Mouse (Mus musculus): Measurements from ENCODE around the gene Pgm5.
"Not testable (repeated sequence)": the region's sequence is repeated elsewhere in the genome, so short reads cannot be mapped to it uniquely, and the experiment has no call there.

Pgm5 gene

DNA sequence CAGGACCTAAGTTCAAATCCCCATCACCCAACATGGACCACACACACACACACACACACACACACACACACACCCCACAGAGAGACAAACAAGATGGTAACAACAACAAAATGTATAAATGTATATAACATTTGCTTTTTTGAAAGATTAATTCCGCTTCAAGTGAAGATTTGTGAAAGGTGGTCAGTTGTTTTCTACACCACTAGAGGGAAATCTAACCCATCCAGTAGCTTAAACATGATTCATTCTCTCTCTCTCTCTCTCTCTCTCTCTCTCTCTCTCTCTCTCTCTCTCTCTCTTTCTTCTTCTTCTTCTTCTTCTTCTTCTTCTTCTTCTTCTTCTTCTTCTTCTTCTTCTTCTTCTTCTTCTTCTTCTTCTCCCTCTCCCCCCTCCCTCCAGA is 158.5 kb downstream of the Pgm5 start:
- DNase-seq: not testable (repeated sequence)

DNA sequence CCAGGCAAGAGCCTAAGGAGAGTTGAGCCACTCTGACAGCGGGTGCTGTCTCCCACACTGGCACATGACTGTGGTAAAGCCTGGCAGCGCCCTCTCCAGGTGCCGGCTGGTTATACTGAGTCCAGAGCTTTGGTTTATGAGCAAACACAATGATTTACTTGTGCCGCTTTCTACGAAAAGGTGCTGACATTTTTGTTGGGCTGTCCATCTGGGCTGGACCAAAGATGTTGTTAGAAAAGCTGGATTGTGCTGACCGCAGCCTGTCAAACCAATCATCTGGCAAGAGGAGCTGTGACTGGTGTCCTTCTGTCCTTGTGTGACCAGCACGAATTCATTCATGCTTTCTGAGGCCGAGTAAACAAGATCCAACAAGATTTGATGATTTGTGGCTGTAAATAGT is 159.9 kb downstream of the Pgm5 start:
- no peak for DNase-seq

DNA sequence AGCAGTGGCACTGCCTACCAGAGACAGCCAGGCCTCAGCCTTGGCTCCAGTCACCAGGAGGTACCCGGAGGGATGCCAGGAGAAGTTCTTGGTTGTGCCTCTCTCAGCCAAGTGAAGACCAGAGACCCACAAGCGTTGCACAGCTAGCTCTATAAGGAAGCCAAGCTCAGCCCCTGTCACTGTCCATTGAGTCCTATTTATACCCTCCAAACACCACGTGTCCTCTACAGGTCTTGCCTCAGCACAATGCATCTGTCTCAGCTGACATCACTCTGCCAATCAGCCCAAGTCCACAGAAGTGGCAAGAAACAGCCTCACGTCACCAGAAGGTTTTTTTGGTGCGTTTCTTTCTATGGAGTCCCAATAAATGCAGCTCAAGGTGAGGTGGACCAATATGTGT is 161.0 kb downstream of the Pgm5 start:
- DNase-seq: no peak

DNA sequence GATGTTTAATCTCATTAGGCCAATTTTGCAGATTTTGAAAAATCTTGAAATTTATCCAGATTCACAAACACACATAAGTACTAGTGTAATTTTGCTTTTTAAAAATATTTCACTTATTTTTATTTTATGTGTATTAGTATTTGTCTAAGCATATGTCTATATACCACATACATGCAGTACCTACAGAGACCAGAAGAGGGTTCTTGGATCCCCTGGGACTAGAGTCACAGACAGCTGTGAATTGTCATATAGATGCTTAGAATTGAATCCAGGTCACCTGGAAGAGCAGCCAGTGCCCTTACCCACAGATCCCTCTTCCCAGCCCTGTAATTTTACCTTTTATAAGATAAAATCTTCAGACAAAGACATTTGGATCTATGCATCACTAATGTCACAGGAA is 161.7 kb downstream of the Pgm5 start:
- no peak for DNase-seq

DNA sequence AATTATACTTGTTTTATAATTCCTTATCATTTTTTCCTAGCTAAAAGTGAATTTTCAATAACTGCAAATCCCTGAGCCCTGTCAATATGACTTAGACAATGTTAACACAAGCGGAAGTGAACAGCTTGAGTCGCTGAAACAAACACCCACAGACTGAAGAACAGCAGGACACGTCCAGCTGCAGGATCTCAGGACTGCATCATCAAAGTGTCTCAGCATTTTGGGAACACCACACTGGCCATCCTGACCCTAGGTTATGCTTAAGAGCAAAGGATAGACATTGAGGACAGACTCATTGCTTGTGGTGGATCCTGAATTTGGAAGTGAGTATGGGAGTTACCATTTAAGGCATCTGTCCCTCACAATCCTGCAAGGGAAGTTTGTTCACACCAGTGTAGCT is 162.5 kb downstream of the Pgm5 start:
- no peak for DNase-seq

DNA sequence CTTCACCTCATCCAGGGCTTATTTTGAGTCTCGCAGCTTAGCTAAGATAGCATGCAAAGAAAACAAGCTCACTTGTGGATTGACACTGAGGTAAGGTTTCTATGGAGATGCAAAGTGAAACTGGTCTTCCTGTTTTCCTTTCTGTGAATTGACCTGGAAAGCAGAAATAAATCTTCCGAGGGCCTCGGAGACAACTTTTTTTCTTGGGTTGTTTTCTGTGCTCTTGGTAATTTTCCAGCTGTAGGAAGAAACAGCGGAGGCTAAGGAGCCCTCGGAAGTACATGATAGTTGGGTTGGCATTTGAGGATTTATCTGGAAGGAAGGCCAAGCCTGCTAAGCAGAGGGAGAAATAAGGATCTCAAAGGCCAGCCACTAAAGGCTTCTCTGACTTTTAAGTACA is 163.0 kb downstream of the Pgm5 start:
- no peak for DNase-seq

DNA sequence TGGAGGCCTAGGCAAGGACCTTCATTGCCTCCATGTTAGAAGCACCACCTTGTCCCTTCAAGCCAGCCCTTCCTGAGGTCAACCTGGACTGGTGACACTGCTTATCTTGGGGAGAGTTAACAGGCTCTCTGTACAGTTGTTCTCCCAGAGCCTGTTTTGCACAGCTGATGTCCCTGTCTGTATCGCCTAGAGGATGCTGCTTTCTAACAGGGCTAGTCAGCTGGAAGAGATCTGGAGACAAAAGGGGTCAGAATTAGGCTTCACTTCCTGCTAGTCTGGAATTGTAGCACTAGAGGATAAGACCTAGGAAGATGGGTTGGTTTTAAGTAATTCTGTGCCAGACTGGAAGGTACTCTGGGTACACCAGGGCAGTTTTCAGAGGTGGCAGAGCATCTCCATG is 163.7 kb downstream of the Pgm5 start:
- no peak for DNase-seq

DNA sequence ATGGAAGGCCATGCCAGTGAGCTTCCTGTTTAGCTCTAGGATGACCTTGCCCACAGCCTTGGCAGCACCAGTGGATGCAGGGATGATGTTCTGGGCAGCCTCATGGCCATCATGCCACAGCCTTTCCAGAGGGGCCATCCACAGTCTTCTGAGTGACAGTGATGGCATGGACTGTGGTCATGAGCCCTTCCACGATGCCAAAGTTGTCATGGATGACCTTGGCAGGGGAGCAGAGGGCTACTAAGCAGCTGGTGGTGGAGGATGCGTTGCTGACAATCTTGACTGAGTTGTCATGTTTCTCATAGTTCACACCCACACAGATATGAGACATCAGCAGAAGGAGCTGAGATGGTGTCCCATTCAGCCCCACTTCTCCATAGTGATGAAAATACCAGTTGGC is 169.0 kb downstream of the Pgm5 start:
- DNase-seq: no peak

DNA sequence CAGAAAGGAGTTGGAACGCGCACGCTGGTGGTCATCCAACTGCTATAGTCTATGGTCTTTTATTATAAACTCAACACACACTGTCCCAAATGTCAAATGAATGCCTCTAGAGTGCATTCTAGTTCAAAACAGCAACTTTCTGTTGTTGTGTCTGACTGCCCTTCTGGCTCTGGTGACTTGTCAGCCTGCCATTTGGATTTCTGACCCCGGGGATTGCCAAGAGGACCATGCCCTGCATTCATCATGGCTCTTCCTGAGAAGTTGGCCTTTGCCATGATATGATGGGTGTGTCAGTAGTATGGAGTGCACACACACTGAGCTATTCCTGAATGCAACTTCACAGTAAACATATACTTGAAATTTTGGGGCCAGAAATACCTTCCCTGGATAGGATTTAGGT is 172.1 kb downstream of the Pgm5 start:
- DNase-seq: no peak

DNA sequence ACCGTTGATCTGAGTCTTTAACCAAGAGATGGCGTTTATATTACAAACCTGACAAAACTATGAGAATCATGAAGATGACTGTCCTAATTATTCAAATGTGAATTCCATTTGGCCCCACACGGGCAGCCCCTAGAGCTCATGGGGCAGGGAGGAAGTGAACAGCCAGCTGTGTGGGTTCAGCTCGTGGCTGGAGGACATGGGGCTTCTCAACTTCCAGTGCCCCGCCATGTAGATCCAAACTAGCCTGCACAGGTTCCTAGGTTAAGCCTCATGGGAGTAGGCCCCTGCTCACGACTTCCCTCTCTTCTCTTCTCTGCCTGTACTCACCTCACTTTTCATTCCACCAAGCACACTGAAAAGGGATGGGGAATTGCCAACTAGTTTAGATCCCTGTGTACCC is 173.3 kb downstream of the Pgm5 start:
- no peak for DNase-seq

DNA sequence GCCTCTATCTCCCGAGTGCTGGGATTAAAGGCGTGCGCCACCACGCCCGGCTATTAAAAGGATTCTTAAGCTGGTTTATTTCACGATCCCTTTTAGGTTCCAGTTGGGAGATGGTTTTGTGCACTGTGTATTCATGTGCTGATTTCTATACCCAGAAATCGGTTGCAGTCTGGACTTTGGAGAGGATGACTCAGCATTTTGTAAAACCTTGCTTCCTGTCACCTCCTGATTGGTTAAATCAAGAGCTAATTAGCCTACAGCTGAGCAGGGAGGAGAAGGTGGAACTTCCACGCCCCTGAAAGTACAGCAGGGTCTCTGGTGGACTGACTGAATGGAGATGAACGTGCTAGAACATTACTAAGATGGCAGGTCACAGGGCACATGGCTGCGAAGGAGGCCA is 175.2 kb downstream of the Pgm5 start:
- no peak for DNase-seq

DNA sequence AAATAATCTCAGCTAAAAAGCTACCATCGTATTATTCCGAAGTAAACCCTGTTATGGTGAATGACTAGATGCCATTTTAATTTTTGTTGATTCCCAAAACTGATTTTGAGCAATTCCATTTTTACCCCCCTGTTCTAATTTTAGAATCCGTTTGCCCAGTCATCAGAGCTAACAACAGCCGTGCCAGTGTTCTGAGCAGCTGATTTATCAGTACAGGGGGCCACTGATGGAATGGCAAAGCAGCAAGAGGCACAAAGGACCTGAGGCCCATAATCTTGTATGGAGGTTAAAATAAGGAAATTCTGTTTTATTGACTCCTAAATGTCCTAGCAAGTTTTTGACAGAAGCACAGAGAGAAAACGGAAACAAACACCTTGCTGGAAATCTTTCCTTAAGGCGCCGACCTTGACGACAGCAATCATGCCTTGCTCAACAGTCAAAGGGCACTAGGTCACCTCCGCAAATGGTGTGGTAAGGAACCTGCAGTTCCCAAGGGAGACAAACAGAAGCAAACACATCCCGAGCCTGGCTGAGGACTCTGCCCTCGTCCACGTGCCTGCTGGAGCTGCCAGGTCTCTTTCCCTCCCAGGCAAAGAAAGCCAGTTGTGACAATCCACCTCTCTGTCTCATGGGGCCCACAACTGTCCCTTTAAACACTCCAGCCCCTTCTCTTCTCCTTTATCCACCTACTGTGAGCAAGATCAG is 178.5 kb downstream of the Pgm5 start:
- no peak for DNase-seq

DNA sequence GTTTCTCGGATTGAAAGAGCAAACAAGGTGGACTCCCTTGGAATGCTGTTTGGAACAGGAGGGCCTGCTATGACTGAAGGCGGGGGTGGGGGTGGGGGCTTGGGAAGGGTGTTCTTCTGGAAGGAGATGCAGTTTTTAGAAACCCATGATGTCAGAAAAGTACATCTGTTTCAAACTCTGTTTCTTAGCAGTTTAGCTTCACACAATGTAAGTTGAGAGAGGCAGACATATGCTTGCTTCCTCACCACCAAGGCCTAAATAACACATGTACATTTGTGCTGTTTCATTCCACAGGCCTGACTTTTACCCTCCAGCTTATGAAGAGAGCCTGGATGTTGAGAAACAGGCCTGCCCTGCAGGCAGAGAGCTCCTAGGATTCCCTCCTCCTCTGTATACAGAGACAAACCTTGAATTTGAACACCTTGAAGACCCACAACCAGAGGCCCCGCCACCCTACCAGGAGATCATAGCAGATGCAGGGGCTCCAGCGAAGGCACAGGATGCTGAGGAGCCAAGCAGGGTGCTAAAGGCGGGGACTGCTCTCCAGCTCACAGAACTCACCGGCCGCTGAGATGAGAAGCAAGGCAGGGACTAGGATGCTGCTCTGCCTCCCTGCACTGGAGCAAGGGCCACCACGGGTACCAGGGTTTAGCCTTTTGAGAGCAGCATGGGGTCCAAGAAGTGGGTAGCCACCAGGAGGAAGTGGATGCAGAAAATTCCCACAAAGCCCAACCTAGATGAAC is 184.2 kb downstream of the Pgm5 start:
- DNase-seq: no peak

DNA sequence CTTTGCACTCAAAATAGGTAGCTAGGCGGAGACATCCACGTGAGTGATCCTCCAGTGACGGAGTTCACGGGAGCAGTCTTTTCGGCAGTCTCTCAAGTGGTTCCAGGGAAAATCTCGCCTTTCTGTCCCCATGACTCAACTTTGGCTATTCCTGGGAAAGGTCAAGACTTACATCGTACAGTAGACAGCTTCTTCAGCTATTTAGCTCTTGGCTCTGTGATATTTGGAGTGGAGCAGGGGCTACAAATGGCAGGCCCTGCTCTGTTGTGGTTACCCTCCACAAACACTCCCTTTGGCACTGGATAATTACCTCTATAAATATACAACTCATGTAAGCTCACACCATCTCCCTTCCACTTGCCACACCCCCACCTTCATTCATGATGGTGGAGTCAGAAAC is 185.2 kb downstream of the Pgm5 start:
- no peak for DNase-seq

DNA sequence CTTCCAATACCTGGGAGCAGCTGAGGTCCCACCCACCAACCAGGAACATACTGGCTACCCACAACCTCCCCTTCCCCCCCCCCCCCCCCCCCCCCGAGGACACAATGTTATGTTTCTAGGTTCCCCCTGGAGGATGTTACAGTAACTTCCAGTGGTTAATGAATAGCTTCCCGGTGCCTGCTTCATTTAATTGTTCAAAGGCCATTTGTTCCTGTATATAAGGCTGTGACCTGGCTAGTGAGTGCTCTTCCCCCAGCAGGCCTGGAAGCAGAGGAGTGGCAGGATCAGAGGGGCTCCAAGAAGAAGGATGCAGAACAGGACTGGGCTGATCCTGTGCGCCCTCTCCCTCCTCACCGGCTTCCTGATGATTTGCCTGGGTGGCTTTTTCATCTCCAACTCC is 187.9 kb downstream of the Pgm5 start, which contains the start of gene Tmem252:
TSS of gene Tmem252 (plus strand) at position 247 of the 400 bp plus-strand sequence.
- DNase-seq: no peak

DNA sequence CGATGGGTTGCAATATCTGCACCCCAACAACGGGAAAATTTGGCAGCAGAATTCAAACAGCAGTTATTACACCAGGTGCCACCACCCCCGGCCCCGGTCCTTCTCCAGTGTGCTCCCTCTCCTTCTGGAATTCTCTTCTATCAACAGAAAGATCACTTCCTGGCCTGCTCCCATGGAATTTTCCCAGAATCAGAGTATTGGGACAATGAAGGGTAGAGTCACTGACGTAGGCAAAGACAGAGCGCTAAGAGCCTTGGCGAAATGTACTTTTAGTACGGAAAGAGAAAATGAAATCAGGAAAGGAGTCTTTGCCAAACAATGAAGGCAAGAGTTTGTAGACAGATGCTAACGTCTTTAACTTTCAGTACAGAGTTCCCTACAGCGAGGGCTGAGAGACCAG is 188.3 kb downstream of the Pgm5 start:
- DNase-seq: no peak

DNA sequence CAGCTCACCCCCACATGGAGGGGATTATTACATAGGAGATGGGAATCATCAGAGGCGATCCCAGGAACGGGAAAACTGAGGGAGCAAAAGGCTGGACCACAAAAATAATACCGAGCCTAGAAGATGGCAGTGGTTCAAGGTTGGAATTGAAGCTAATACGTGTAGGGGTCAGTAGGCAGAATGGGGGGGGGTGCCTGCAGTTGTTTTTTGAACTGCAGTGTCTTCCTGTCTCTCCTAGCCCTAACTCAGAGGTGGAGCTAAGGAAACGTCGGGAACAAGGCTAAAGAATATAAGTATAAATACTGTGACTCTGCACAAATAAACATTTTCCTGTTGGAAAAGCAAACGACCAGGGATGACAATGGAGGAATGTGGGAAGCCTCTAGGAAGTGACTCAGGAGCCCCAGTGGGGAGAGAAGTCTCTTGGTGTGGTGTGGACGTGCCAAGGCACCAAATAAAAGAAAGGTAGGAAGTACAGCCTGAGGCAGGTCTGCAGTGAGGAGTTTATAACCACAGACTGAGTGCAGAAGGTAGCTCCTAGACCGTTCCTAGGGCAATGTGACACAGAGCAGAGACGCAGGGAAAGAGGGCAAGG is 189.2 kb downstream of the Pgm5 start:
- no peak for DNase-seq

DNA sequence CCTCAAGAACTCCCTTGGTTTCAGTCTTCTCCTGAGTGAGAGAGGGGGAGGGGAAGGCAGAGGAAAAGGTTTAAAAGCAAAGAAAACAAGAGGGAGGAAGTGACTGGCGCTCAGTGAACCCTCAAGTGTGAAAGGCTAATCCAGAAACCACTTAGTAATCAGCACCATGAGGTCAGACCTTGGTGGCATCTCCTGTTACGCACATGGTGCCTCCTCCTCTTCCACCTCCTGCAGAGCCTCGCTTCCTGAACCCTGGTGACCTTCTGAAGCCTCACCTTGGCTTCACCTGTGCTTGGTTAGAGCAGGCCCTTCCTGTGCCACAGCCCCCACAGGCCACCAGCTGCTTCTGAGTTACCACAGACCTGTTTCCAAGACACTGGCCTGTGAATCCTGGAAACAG is 190.1 kb downstream of the Pgm5 start:
- DNase-seq: no peak

DNA sequence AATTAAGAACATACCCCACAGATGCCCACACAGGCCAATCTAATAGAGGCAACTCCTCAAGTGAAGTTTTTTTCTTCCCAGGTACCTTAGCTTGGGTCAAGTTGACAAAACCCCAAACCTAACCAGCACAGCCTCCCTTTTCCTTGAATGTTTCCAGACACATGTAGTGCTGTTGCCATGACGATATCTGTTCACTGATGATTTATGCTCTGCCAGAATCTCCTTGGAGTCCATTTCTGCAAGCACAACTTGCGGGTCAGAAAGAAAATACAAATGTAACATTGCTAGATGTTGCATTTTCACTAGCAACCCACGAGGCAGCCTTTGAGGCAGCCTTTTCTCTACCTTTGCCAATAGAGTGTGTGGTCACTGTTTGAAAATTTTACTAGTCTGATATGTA is 194.1 kb downstream of the Pgm5 start:
- no peak for DNase-seq

DNA sequence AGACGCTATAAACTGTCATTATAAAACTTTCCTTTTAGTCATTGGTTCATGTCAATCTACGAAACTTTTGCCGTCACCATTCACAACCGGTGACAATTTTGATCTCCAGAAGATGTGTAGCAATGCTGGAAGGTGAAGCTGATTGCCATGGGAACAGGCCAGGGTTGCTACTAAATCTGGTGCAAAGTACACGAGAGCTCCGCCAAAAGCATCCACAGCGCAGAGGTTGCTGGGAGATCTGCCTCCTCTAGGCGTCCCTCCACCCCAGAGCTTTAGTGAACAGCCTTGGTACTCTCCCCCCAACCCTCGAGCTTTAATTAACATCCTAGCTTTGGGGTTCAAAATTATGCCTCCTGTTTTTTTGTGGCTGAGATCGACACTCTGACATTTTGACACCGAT is 195.9 kb downstream of the Pgm5 start:
- no peak for DNase-seq

DNA sequence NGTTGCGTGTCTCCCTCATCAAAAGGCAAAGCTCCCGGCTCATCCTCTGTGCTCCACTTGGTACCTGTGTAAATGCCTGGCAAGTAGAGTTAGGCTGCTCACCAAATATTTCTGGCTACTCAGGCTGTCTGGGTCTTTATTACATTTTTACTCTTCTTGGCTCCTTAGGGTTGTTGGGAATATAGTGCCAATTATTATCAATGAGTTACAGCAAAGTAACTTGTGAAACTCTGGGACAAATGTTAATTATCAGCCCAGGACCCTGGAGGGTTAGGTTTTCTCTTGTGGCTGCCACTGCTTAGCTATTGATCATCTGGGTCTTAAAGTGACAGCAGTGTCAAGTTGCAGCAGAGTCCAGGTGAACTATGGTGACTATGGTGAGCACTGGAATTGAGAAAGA is 199.3 kb downstream of the Pgm5 start:
- DNase-seq: no peak

DNA sequence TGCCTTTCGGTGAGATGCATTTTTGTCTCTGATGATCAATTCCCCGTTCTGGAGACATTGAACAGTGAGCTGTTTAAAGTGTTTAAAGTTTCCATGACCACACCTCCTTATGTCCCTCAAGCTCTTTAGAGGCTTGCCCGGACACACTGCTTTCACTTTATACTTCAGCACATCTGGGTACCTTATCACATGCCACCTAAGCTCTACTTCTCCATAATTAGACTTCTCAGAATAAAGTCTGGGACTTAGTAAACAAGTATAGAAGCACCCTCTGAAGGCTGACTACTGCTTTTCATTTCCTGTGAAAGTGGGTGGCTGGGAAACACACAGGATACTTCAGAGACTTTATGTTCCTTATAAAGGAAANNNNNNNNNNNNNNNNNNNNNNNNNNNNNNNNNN is 204.7 kb downstream of the Pgm5 start:
- DNase-seq: no peak

DNA sequence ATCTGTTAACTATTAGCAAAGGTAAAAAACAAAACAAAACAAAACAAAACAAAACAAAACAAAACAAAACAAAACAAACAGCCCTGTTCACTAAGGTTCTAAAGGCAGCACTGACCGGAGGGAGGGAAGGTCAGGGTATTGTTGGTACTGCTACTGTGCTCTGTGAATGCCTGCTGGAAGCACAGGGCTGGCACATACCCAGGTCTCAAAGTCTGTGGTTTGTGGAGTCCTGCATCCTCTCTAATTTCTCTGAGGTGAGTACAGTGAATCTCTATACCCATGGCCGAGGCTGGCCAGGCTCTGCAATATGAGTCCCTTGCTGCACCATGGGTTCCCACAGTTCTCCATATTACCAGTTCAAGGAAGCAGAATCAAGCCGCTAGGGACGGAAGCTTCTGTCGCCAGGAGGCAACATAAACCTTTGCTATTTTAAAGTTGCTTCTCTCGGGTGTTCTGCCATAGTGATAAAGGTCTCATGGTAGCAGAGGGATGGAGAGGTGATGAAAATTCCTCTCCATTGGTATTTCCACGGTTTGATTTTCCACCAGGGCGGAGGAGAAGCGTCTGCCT is 208.3 kb downstream of the Pgm5 start:
- DNase-seq: no peak

All from right cerebral cortex, postnatal 14 days (tissue).